24 mouse cellular contexts compared by ENCODE assay signal in genomic region chr9:114487481-114488258, GRCm38 (mm10). TPM values are rescaled to one million over a fixed set of nuclear protein-coding genes. Genes with fewer than 3 reads are reported as not detected.
DNase-seq lines count a peak whose midpoint lies in the region; ATAC-seq and TF ChIP-seq lines count a peak whose summit lies in the region.
"Had no signal": no experiment of that assay in that cellular context is flagged by ENCODE, and none has a peak within 500 bp of the region (broad histone marks: within the 10 kb centered on the region; RNA-seq: fewer than 3 reads in every experiment).

No protein-coding gene starts in this region.

- no peak for TF ChIP-seq CTCF in kidney, postnatal 0 days (IDR thresholded peaks at IDR 0.05; ENCODE audit: low read depth)

- no peak overlapping the region for H3K4me3 ChIP-seq in kidney, postnatal 0 days (replicated peaks; ENCODE audit: low read depth, low read length)
- H3K4me3 ChIP-seq in intestine, embryonic 15.5 days (replicated peaks) = no peak overlapping the region
- H3K4me3 ChIP-seq in liver, embryonic 11.5 days (ENCODE audit: low read depth, low read length) = no peak overlapping the region
- H3K4me3 ChIP-seq: embryonic facial prominence, embryonic 10.5 days; hindbrain, embryonic 15.5 days had no signal

- no peaks in the 10 kb centered on the region for H3K36me3 ChIP-seq in kidney, postnatal 0 days (ENCODE audit: insufficient read depth, low read length)
- no peaks in the 10 kb centered on the region for H3K36me3 ChIP-seq in intestine, embryonic 15.5 days
- H3K36me3 ChIP-seq in liver, embryonic 11.5 days (ENCODE audit: control insufficient read depth, insufficient read depth, low read length) = no peaks in the 10 kb centered on the region
- H3K36me3 ChIP-seq: embryonic facial prominence, embryonic 10.5 days; hindbrain, embryonic 15.5 days had no signal

- no peaks in the 10 kb centered on the region for H3K27me3 ChIP-seq in kidney, postnatal 0 days (ENCODE audit: insufficient read depth, low read length)
- H3K27me3 ChIP-seq in intestine, embryonic 15.5 days (replicated peaks) = no peaks in the 10 kb centered on the region
- H3K27me3 ChIP-seq in liver, embryonic 11.5 days (replicated peaks; ENCODE audit: control insufficient read depth, insufficient read depth, low read length) = no peaks in the 10 kb centered on the region
- H3K27me3 ChIP-seq: hindbrain, embryonic 15.5 days had no signal

- intact Hi-C loops in left cerebral cortex, postnatal 14 days (cut with DNase I) = no loop called here

- H3K4me1 ChIP-seq in kidney, postnatal 0 days (replicated peaks; ENCODE audit: insufficient read depth, low read length) = no peaks in the 10 kb centered on the region
- no peaks in the 10 kb centered on the region for H3K4me1 ChIP-seq in intestine, embryonic 15.5 days (replicated peaks)
- no peaks in the 10 kb centered on the region for H3K4me1 ChIP-seq in liver, embryonic 11.5 days (replicated peaks; ENCODE audit: control insufficient read depth, insufficient read depth, low read length)
- H3K4me1 ChIP-seq: hindbrain, embryonic 15.5 days had no signal

- H3K9me3 ChIP-seq in kidney, postnatal 0 days (replicated peaks; ENCODE audit: low read length) = no peaks in the 10 kb centered on the region
- H3K9me3 ChIP-seq in intestine, embryonic 15.5 days = no peaks in the 10 kb centered on the region
- no peaks in the 10 kb centered on the region for H3K9me3 ChIP-seq in liver, embryonic 11.5 days (ENCODE audit: control insufficient read depth, low read length)
- H3K9me3 ChIP-seq: embryonic facial prominence, embryonic 10.5 days; hindbrain, embryonic 15.5 days had no signal

- no peak; the same call in 1 of the 2 replicates for ATAC-seq in kidney, postnatal 0 days (replicated peaks; ENCODE audit: low FRiP score, low read depth)
- ATAC-seq in intestine, embryonic 15.5 days = peak; percentile 94
- ATAC-seq in liver, embryonic 11.5 days (replicated peaks; ENCODE audit: low FRiP score) = no peak

- H3K9ac ChIP-seq in kidney, postnatal 0 days (ENCODE audit: low read depth, low read length) = no peak overlapping the region
- no peak overlapping the region for H3K9ac ChIP-seq in intestine, embryonic 15.5 days
- H3K9ac ChIP-seq in liver, embryonic 11.5 days (ENCODE audit: low read depth, low read length) = no peak overlapping the region
- H3K9ac ChIP-seq: hindbrain, embryonic 15.5 days had no signal

- peak; percentile 15 for DNase-seq in kidney, postnatal 0 days (ENCODE audit: low spot score)
- DNase-seq in kidney, postnatal 4 days = no peak
- peak; percentile 68 for DNase-seq in NIH3T3 (ENCODE audit: low read depth)
- peak; percentile 60 for DNase-seq in yolk sac, embryonic 10.5 days (ENCODE audit: low spot score)
- no peak for DNase-seq in liver, embryonic 11.5 days (ENCODE audit: low spot score)
- DNase-seq in heart, adult 8-10 months (ENCODE audit: low spot score) = no peak
- no peak for DNase-seq in left cerebral cortex, postnatal 14 days (ENCODE audit: low spot score in 2 of 2)
- DNase-seq: adrenal gland, postnatal 14 days; cerebellum, adult 11-12 months; cerebellum, postnatal 36 days; gastrocnemius, postnatal 10 days; heart, postnatal 36 days; kidney, postnatal 25 days; left cerebral cortex, postnatal 4 days; lung, adult 2 months; lung, postnatal 36 days; thymus, postnatal 4 days had no signal

- no peak overlapping the region for H3K4me2 ChIP-seq in kidney, postnatal 0 days (ENCODE audit: low read length)
- peak overlapping the region; percentile 33; the same call in 1 of the 2 replicates for H3K4me2 ChIP-seq in intestine, embryonic 15.5 days (replicated peaks)
- no peak overlapping the region for H3K4me2 ChIP-seq in liver, embryonic 11.5 days
- H3K4me2 ChIP-seq: hindbrain, embryonic 15.5 days had no signal

- WGBS in kidney, postnatal 0 days = 73% methylated on average over 23 of the region's 23 CpGs
- WGBS in intestine, embryonic 15.5 days = 67% methylated on average over 23 of the region's 23 CpGs
- WGBS in liver, embryonic 11.5 days = 76% methylated on average over 23 of the region's 23 CpGs

- H3K27ac ChIP-seq in kidney, postnatal 0 days = no peak overlapping the region
- peak overlapping the region; percentile 86 for H3K27ac ChIP-seq in intestine, embryonic 15.5 days
- H3K27ac ChIP-seq in liver, embryonic 11.5 days (ENCODE audit: low read depth, low read length) = no peak overlapping the region
- H3K27ac ChIP-seq: embryonic facial prominence, embryonic 10.5 days; hindbrain, embryonic 15.5 days had no signal

RNA-seq across cellular contexts. Expression of gene Ccr4, which starts 17.0 kb away (rescaled TPM):
- polyA plus RNA-seq in kidney, postnatal 0 days (2015; fragmentation: Nextera tagmentation; extraction: Ambion mirVana) = 0.19 and 0.84 TPM in 2 replicates
- polyA plus RNA-seq in intestine, embryonic 15.5 days (2015; fragmentation: Nextera tagmentation; extraction: Ambion mirVana) = 0.56 and 0.63 TPM in 2 replicates
- polyA plus RNA-seq in liver, embryonic 11.5 days (2014; fragmentation: Nextera tagmentation; extraction: Ambion mirVana) = not detected in 2 replicates
- not detected for total RNA-seq in heart, adult 8-10 months (2022)
- not detected for total RNA-seq in left cerebral cortex, postnatal 14 days (2021)
- total RNA-seq: adrenal gland, postnatal 14 days; gastrocnemius, postnatal 10 days; heart, postnatal 36 days; layer of hippocampus, postnatal 14 days; left cerebral cortex, postnatal 4 days; midbrain, postnatal 0 days had no signal
- polyA plus RNA-seq: hindbrain, embryonic 15.5 days; midbrain, postnatal 0 days; stomach, embryonic 14.5 days had no signal

RNA-seq across cellular contexts. Expression of gene C130032M10Rik, which starts 27.8 kb away (rescaled TPM):
- polyA plus RNA-seq in kidney, postnatal 0 days (2015; fragmentation: Nextera tagmentation; extraction: Ambion mirVana) = 0.16 TPM in 1 of 2 replicates, not detected in the other
- polyA plus RNA-seq in intestine, embryonic 15.5 days (2015; fragmentation: Nextera tagmentation; extraction: Ambion mirVana) = 0.48 and 0.58 TPM in 2 replicates
- polyA plus RNA-seq in liver, embryonic 11.5 days (2014; fragmentation: Nextera tagmentation; extraction: Ambion mirVana) = 0.30 TPM in 1 of 2 replicates, not detected in the other
- not detected for total RNA-seq in heart, adult 8-10 months (2022)
- not detected for total RNA-seq in left cerebral cortex, postnatal 14 days (2021)
- total RNA-seq: adrenal gland, postnatal 14 days; gastrocnemius, postnatal 10 days; heart, postnatal 36 days; layer of hippocampus, postnatal 14 days; left cerebral cortex, postnatal 4 days; liver, adult 2 months; midbrain, postnatal 0 days had no signal
- polyA plus RNA-seq: hindbrain, embryonic 15.5 days; liver, adult 2 months; lung, adult 2 months; midbrain, postnatal 0 days; stomach, embryonic 14.5 days had no signal

Comparison
In these comparisons a context has a peak if more than half of its experiments do, and no peak if none do; other contexts are left out.
1. DNase-seq: peak in kidney, postnatal 0 days (single experiment), NIH3T3 (single experiment) and yolk sac, embryonic 10.5 days (single experiment); none in kidney, postnatal 4 days (0 of 2), liver, embryonic 11.5 days (single experiment), heart, adult 8-10 months (single experiment) and left cerebral cortex, postnatal 14 days (0 of 2).